Mouse (Mus musculus): ENCODE measurements at regions not wholly inside any gene's neighbourhood (a gene's known extent, or its start where the extent isn't known, plus 50 kb on each side); places are given as distances from the start of the nearest gene placed in this dataset.

GRCm38 (mm10) chr3:135155537-135155956 is 56.8 kb upstream of the Cenpe start:
- Histone ChIP-seq H3K36me3 (ENCODE audit: control insufficient read depth, insufficient read depth, low read length) (no peaks in the 10 kb centered on the region), H3K4me1 (ENCODE audit: control insufficient read depth in 2 of 2, insufficient read depth in 2 of 2, low read length in 2 of 2) (peaks cover 3 to 9% of the 10 kb centered on the region in 2 experiments; a peak in 2 of 4 replicates), H3K4me2 (ENCODE audit: low read length) (no peak overlapping the region), H3K9ac (ENCODE audit: low read length) (no peak overlapping the region), H3K27ac (replicated peaks in 1 of 2; ENCODE audit: control insufficient read depth in 1 of 2, insufficient read depth in 1 of 2, low read depth in 2 of 2, low read length in 2 of 2) (peak overlapping the region in 1 of 2 experiments; percentile 17; a peak in 1 of 4 replicates), H3K9me3 (ENCODE audit: control insufficient read depth, low read length) (no peaks in the 10 kb centered on the region), H3K27me3 (ENCODE audit: control insufficient read depth, insufficient read depth, low read length) (no peaks in the 10 kb centered on the region), H3K4me3 (ENCODE audit: control insufficient read depth in 1 of 2, insufficient read depth in 1 of 2, low read depth in 1 of 2, low read length in 2 of 2) (no peak overlapping the region)
- 30% methylated on average over 4 of the region's 4 CpGs for WGBS
- no peak for ATAC-seq (ENCODE audit: insufficient number of reproducible peaks, insufficient read depth, low FRiP score, low read depth)

Data from heart, embryonic 14.5 days (tissue).